Mouse (Mus musculus): Measurements from ENCODE around the gene Cnpy1.

DNA sequence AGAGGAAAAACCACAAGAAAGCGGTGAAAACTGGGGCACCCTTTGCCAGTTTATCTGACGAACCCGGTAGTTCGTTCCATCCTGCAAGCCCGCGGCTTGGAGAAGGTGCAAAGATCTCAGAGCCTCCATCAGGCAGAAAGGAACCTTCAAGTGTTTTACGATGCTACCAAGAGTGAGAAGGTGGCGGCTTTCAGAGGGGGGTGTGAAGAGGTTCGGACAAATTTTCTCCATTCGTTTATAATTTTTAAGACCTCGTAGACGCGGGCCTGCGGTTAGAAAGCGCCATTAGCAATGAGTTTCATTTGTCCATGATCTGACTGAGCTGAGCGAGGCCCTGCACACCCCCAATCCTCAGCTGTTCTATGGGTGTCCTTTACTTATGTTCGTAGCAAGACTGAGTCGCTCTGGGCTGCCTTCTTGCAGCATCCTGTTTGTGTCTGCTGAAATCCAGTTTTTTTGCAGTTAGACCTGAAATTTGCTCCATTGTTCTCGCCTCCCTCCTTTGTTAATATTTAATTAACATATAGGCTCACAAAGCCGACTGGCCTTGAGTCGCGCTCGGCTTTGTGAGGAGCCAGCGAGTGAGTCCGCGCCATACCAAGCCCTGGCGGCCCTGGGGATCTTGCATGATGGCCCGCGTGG is 77.9 kb downstream of the Cnpy1 start:
- TF ChIP-seq CTCF (conservative IDR thresholded peaks at IDR 0.05; ENCODE audit: low read length): no peak
- no peak for TF ChIP-seq POU5F1 (IDR thresholded peaks at IDR 0.05; ENCODE audit: borderline replicate concordance, low read length)
- TF ChIP-seq NANOG (IDR thresholded peaks at IDR 0.05; ENCODE audit: borderline replicate concordance, low read length): no peak
